Mouse (Mus musculus) c-Kit-positive CD71-positive TER-119-positive erythroid progenitor cells, embryonic 14.5 days (primary cell): Measurements from ENCODE around the gene Bbs1.
"Not testable (repeated sequence)": the region's sequence is repeated elsewhere in the genome, so short reads cannot be mapped to it uniquely, and the experiment has no call there.

ENCODE experiments used
- DNase-seq: peaks from one replicate; pipeline ENCODE4 v3.0.0-alpha.2; 2013; ENCODE audit warnings: low spot score

Bbs1 gene

DNA sequence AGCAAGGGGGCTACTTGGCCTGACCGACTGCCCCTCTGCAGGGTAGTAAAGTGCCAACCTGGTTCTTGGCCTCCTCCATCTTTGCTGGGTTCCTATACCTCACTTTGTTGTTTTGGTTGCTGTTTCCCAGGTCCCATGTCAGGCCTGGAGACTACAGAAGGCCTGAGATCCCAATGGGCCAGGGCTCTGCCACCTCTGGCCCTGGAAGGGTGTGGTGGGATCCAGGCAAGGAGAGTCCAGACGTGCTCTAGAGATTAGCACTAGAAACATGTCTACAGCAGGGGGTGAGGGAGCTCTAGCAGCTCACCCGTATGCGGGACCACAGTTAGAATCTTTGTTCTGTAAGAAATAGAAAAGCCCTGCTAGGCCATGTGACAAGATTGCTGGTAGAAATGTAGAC, 22.5 kb downstream of the Bbs1 start:
- peak; percentile 55 for DNase-seq

DNA sequence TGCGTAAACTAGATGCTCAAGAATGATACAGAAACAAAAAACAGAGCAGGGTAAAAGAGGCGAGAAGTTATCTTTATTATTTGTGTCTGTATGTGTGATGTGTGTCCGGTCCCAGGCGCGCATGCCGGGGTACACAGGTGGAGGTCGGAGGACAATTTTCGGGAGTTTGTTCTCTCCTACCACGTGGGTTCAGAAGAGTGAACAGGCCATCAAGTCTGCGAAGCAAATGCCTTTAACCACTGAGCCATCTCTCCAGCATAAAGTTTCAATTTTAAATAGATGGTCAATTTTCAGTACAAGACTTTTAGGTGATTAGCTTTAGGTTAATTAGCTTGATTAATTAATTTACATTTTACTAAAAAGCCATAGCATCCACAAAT, 27.1 kb downstream of the Bbs1 start:
- DNase-seq, result no peak

DNA sequence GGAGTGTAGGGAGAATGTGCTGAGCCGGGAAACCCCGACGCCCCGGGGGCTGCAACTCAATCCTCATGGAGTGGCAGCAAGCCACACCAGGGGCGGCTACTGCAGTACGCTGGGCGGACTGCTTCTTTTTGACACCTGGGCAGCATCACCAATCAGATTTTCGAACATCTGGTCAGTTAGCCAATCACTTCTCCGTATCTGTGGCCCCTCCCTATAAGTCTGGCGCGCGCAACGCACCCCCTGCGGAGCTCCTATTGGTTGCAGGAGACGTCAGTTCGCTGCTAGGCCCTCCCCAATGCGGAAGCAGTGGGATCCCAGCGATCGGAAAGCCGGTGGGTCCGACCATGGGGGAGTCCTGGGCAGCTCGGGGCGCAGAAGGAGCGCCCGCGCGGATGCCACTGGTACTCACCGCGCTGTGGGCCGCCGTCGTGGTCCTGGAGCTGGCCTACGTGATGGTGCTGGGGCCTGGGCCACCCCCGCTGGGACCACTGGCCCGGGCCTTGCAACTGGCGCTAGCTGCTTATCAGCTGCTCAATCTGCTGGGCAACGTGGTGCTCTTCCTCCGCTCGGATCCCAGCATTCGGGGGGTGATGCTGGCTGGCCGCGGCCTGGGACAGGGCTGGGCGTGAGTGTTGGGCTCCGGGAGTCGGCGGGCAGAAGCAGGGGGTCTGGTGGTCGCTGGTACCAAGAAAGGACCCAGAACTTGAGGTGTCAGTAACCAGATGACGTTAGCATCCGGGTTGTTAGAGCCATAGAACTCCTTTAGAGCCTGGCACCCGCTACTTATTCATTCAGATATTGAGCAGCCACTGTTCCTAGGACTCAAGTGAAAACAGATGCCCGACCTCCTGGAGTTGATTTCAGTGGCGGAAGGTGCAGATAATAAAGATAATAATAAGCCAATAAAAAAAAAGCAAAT, 27.8 kb downstream of the Bbs1 start, which contains the start of gene Zdhhc24:
Zdhhc24 (plus strand) TSS at position 264 of the 919 bp plus-strand sequence.
- DNase-seq, result peak; percentile 96

GRCm38 (mm10) chr19:4877785-4878184, 28.6 kb downstream of the Bbs1 start, which contains the start of gene Actn3:
Gene Actn3 (minus strand): TSS chr19:4877909.
- DNase-seq, result no peak

- no peak for DNase-seq
Observed at GRCm38 (mm10) chr19:4876755-4877154, 29.7 kb downstream of the Bbs1 start.

- no peak for DNase-seq
Observed at GRCm38 (mm10) chr19:4876241-4876640, 30.2 kb downstream of the Bbs1 start.

DNA sequence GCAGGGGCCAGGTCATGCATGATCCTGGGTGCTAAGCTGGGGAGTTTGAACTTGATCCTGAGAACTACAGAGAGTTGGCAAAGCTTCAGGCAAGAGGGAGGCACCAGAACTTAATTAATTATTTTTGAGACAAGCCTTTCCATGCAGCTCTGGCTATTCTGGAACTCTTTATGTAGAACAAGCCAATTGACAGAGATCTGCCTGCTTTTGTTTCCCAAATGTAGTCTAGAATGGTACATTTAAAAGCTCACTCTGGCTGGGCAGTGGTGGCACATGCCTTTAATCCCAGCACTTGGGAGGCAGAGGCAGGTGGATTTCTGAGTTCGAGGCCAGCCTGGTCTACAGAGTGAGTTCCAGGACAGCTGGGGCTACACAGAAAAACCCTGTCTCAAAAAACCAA, 31.8 kb downstream of the Bbs1 start:
- not testable (repeated sequence) for DNase-seq

- DNase-seq, result no peak
Observed at GRCm38 (mm10) chr19:4865147-4865546, 41.3 kb downstream of the Bbs1 start.

GRCm38 (mm10) chr19:4863048-4863447, 43.4 kb downstream of the Bbs1 start:
- DNase-seq, result no peak

GRCm38 (mm10) chr19:4859081-4859480, 47.3 kb downstream of the Bbs1 start:
- peak; percentile 89 for DNase-seq

GRCm38 (mm10) chr19:4855951-4856350, 50.5 kb downstream of the Bbs1 start:
- DNase-seq, result no peak

- DNase-seq, result no peak
Observed at GRCm38 (mm10) chr19:4855470-4855820, 51.0 kb downstream of the Bbs1 start.

GRCm38 (mm10) chr19:4854552-4855469, 51.6 kb downstream of the Bbs1 start, which contains the start of gene Ctsf:
Gene Ctsf (plus strand): TSS chr19:4855130.
- peak; percentile 45 for DNase-seq

- no peak for DNase-seq
Observed at GRCm38 (mm10) chr19:4850281-4850680, 56.1 kb downstream of the Bbs1 start.

- DNase-seq, result no peak
Observed at GRCm38 (mm10) chr19:4849800-4850199, 56.6 kb downstream of the Bbs1 start.

GRCm38 (mm10) chr19:4847490-4847889, 58.9 kb downstream of the Bbs1 start:
- DNase-seq, result no peak

DNA sequence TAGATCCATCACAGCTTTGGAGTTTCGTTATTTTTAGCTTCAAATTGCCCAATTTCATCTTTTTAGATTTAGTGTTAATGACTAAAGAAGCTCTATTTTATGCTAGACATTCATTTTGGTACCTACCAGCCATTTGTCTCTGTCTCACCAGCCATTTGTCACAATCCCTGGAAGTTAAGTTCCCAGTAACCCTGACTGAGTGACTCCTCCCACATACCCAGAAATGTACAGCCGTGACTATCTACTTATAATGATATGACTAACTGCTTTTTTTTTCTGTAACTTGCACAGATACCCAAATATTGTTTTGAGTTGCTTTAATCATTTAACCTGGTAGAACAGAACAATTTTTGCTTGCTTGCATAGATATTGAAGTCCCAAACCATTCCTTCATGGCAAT, 60.6 kb downstream of the Bbs1 start:
- DNase-seq, result peak; percentile 71

DNA sequence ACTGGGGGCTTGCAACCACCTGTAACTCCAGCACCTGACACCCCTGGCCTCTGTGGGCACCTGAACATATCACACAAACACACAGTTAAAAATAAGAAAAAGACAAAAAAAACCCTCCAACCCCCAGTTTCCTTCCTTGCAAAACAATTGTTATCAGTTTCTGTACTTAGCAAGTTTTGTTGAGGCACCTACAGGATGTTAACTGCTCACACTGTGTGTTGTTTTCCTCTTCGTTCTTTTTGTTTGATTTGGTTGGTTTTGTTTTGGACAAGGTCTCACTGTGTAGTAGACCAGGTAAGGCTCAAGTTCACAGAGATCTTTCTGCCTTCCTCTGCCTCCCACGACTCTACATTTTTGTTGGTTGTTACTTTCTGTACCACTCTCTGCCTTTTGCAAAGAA, 63.8 kb downstream of the Bbs1 start:
- no peak for DNase-seq

DNA sequence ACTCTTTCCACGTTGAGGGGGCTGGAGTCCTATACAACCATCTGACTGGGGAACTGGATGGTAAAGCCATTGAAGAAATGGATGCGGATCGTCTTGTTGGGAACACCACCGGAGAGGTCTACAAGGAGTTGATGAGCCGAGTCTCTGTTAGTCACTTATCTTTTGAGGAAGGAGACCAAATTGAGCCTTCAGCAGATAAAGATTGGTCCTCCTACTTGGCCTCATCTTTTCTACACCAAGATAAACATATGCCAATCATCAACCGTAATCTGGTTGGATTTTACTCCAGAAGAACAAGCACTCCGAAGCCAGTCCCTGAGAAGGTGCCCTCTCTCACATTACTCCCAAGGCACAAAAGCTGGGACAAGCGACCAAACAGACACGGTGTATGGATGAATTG, 65.6 kb downstream of the Bbs1 start:
- DNase-seq, result no peak

DNA sequence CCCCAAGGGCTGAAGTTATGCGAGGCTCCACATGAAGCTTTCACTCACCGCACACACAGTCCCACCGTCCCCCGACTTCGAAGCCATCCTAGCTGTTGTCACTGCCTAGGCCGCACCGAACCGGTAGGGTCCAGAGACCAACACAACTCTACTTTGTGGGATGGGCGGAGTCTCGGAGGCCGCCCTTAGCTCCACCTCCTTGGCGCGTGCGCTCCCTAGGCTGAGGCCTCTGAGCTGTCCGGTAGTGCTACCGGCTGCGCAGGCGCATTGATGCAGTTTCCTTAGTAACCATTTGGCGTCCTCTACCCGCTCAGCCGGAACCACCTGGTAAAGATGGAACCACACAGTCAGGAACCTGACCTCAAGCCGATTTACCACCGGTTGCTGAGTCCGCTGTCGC, 67.3 kb downstream of the Bbs1 start, which contains the start of the genes Ccs and Ccdc87:
Ccs (minus strand) TSS at position 184 of the 400 bp plus-strand sequence.
Ccdc87 (plus strand) TSS at position 218 of the 400 bp plus-strand sequence.
- DNase-seq, result peak; percentile 96

GRCm38 (mm10) chr19:4838526-4839140, 67.8 kb downstream of the Bbs1 start:
- no peak for DNase-seq

GRCm38 (mm10) chr19:4837049-4837448, 69.4 kb downstream of the Bbs1 start:
- DNase-seq, result no peak
